Mouse (Mus musculus): ENCODE data around the gene Cep89.

DNA sequence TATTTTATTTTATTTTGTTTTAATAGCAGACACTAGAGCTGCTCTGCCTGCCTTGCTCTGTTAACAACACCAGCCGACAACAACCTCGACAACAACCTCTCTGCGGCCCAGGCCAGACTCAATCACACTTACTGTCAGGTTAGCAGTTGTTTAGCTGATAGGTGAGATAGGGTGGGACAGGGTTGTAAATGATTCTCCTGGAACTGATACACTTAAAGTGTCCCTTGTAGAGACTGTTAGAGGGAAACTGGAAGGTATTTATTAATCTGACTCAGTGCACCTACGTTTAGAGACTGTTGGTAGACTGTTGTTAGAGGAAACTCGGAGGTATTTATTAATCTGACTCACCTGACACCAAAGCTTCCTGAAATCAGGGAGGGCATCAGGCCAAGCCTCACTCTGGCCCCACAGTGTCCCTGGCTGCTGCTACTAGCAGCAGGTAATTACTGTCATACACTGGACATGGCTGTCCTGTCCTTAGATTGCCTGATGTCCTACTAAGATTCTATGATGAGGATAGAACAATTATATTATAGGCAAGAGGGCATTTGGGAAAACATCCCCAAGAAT lies 41.4 kb upstream of the Cep89 start:
- TF ChIP-seq CTCF (IDR thresholded peaks at IDR 0.05; ENCODE audit: low read depth, low read length) (no peak), POLR2A (IDR thresholded peaks at IDR 0.05; ENCODE audit: extremely low read depth, insufficient read depth, low read length) (no peak)
